Mouse (Mus musculus): ENCODE measurements around the gene Foxp2.

GRCm38 (mm10) chr6:15459701-15460100 is 558.6 kb downstream of the Foxp2 start:
- TF ChIP-seq POLR2A (IDR thresholded peaks at IDR 0.05; ENCODE audit: borderline replicate concordance, extremely low read depth, insufficient read depth, insufficient read length, poor library complexity, severe bottlenecking), result no peak
- no peak for TF ChIP-seq CTCF (IDR thresholded peaks at IDR 0.05; ENCODE audit: borderline replicate concordance, extremely low read depth, insufficient read depth, insufficient read length)

Measured in brain, embryonic 14.5 days (tissue).